Mouse (Mus musculus) hindbrain, embryonic 15.5 days (tissue): Measurements from ENCODE around the gene Nwd1. TPM values are rescaled to one million over a fixed set of nuclear protein-coding genes. Genes with fewer than 3 reads are reported as not detected.

Experiments used
- ATAC-seq: fragments of 200-750 bp; cut with Nextera tagmentation; 2 replicates; pipeline ENCODE4 v1.8.0; 2017; ENCODE audit warnings: low read depth, moderate number of reproducible peaks, moderate TSS enrichment; ENCODE audit not compliant: low FRiP score
- H3K27ac ChIP-seq: fragments of 300-500 bp; sonication (generic); replicated peaks from 2 replicates; pipeline ENCODE4 v1.5.1; 2015; ENCODE audit warnings: mild to moderate bottlenecking, inconsistent platforms
- H3K27me3 ChIP-seq: fragments of 300-500 bp; sonication (generic); 2 replicates; pipeline ENCODE4 v1.6.1; 2015; ENCODE audit warnings: control low read depth, inconsistent platforms
- H3K36me3 ChIP-seq: fragments of 300-500 bp; sonication (generic); 2 replicates; pipeline ENCODE4 v1.6.1; 2015; ENCODE audit warnings: control low read depth, inconsistent platforms
- H3K4me1 ChIP-seq: fragments of 300-500 bp; sonication (generic); replicated peaks from 2 replicates; pipeline ENCODE4 v1.6.1; 2015; ENCODE audit warnings: control low read depth, inconsistent platforms
- H3K4me2 ChIP-seq: fragments of 300-500 bp; sonication (generic); 2 replicates; pipeline ENCODE4 v1.6.1; 2015; ENCODE audit warnings: moderate library complexity, mild to moderate bottlenecking, inconsistent platforms
- H3K4me3 ChIP-seq: fragments of 300-500 bp; sonication (generic); 2 replicates; pipeline ENCODE4 v1.5.1; 2015; ENCODE audit warnings: mild to moderate bottlenecking, inconsistent platforms
- H3K9ac ChIP-seq: fragments of 300-500 bp; sonication (generic); 2 replicates; pipeline ENCODE4 v1.6.1; 2015; ENCODE audit warnings: inconsistent platforms
- H3K9me3 ChIP-seq: fragments of 300-500 bp; sonication (generic); 2 replicates; pipeline ENCODE4 v1.6.1; 2016; ENCODE audit warnings: control low read depth, inconsistent platforms
- WGBS: fragments of 180-500 bp; shearing (Covaris S2); methylation state at CpG from one replicate; pipeline ENCODE4 v1.1.7; 2015; 5-methylcytosine and 5-hydroxymethylcytosine counted together
- polyA plus RNA-seq: library from polyadenylated mRNA; unstranded; fragments of >200 nt; fragmentation: Nextera tagmentation; extraction: Ambion mirVana; gene quantifications from 2 replicates; pipeline ENCODE4 v1.2.1, GENCODE M21; 2015

Gene Nwd1
- polyA plus RNA-seq, 1 experiment from 2014 or later: 2.3 TPM

DNA sequence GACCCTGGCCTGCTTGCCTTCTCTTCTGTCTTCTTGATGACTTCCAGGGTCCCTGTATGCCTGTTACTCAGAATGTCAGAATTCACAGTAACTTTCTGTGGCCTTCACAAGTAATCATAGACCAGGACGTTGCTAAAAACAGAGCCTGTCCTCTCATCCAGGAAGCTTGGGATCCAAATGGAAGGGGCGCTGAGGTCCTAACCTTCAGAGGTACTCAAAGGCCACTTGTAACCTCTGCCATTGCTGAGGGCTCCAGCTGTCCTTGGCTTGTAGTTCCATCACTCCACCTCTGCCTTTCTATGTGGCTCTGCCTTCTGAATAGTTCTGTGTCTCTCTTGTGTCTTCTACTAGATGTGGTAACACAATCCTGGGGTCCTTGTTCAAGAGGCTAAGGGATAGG is 107.3 kb downstream of the Nwd1 start:
- H3K9me3 ChIP-seq: no peaks in the 10 kb centered on the region
- no peak overlapping the region for H3K9ac ChIP-seq
- WGBS: 96% methylated on average over 2 of the region's 2 CpGs
- H3K4me3 ChIP-seq: no peak overlapping the region
- no peak overlapping the region for H3K4me2 ChIP-seq
- peaks cover 87% of the 10 kb centered on the region for H3K36me3 ChIP-seq
- no peaks in the 10 kb centered on the region for H3K27me3 ChIP-seq
- no peaks in the 10 kb centered on the region for H3K4me1 ChIP-seq
- ATAC-seq: no peak
- H3K27ac ChIP-seq: no peak overlapping the region

DNA sequence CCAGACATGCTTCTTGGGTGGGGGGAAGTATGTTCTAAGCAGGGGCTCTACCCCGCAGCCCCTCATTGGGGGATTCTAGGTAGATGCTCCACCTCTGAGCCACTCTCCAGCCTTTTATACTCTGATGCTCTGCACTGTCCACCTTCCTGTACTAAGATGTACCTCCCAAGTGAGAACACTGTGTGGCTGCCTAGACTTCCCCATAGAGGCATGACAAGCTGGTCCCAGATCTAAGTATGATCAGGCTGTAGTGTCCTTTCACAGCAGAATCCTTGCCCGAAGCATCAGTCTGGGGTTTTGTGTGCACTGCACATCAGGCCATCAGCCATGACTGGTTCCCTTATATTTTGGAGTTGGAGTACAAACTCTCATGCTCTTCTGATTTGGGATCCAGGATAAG is 109.5 kb downstream of the Nwd1 start:
- Histone ChIP-seq H3K27ac (no peak overlapping the region), H3K9ac (no peak overlapping the region), H3K4me3 (no peak overlapping the region), H3K4me2 (no peak overlapping the region), H3K9me3 (no peaks in the 10 kb centered on the region), H3K36me3 (peaks cover 68% of the 10 kb centered on the region), H3K4me1 (no peaks in the 10 kb centered on the region), H3K27me3 (no peaks in the 10 kb centered on the region)
- no peak for ATAC-seq
- WGBS: 97% methylated on average over 2 of the region's 2 CpGs

DNA sequence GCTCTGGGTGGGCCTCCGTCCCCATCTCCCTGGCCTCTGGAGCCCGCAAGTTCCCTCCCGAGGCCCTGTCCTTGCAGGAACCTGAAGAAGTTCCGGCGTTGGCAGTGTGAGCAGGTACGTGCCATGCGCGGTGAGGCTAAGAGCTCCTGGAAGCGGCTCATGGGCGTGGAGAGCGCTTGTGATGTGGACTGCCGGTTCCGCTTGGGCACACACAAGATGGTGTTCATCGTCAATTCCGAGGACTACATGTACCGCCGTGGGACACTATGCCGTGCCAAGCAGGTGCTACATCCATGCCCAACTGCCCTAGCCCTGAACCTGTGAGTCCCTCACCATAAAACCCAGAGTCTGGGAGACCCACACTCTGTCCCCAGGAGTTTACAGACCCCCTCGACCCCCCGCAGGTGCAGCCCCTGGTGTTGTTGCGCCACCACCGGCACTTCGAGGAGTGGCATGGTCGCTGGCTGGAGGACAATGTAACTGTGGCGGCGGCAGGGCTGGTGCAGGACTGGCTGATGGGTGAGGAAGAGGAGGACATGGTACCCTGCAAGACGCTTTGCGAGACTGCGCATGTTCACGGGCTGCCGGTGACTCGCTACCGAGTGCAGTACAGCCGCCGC is 110.4 kb downstream of the Nwd1 start:
- Histone ChIP-seq H3K4me2 (no peak overlapping the region), H3K9me3 (no peaks in the 10 kb centered on the region), H3K9ac (no peak overlapping the region), H3K4me1 (no peaks in the 10 kb centered on the region), H3K27me3 (no peaks in the 10 kb centered on the region), H3K4me3 (no peak overlapping the region), H3K36me3 (peaks cover 60% of the 10 kb centered on the region), H3K27ac (no peak overlapping the region)
- WGBS: 96% methylated on average over 35 of the region's 35 CpGs
- no peak for ATAC-seq

DNA sequence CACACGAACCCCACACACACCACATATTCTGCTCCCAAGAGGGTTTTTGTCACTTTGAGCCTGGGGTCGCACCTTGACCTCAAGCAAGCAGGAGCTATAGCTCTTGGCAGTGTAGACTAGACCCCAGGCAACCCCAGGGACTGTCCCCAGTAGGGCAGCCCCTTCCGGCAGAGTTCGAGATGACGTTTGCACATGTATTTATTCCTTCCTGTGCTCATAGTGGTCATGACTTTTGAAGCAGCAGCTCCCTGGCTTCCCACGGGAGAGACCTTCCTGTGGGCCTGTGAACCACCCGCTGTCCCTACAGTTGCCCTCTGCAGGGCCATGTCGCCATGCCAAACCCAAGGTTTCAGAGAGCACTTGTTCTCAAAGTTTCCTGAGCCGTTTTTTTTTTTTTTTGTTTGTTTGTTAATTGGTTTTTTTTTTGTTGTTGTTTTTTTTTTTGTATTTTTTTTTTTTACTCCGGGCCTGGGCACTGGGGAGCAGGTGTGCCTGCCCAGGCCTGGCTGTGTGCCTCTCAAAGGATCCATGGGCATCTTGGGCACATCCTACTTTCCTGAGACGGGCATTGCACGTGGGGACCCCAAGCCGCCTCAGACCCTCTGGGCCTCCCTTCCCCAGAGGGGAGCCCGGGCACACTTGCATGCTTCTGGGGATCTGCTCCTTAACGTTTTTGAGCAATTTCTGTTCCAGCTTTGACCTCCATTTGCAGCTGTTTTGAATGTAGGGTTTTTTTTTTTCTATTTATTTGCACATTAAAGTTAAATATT is 111.1 kb downstream of the Nwd1 start:
- no peak overlapping the region for H3K27ac ChIP-seq
- no peaks in the 10 kb centered on the region for H3K4me1 ChIP-seq
- H3K4me3 ChIP-seq: no peak overlapping the region
- H3K4me2 ChIP-seq: no peak overlapping the region
- no peak overlapping the region for H3K9ac ChIP-seq
- H3K9me3 ChIP-seq: no peaks in the 10 kb centered on the region
- no peaks in the 10 kb centered on the region for H3K27me3 ChIP-seq
- peaks cover 54% of the 10 kb centered on the region for H3K36me3 ChIP-seq
- 92% methylated on average over 15 of the region's 15 CpGs for WGBS
- ATAC-seq: no peak

DNA sequence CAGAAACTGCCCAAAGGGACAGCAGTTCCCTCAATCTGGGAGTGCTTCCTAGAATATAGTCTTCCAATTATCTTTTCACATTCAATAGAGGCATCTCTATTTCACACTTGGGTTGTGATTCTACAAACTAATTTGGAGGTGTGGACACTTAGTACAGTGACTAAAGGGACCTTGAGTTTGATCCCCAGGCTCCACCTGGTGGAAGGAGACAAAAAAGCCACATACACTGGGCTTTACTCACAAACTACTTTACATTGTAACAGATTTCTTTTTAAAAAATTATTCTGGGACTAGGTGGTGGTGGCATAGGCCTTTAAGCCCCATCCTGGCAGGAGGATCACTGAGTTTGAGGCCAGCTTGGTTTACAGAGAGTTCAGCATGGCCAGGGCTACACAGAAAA is 111.8 kb downstream of the Nwd1 start:
- no peaks in the 10 kb centered on the region for H3K27me3 ChIP-seq
- no peak for ATAC-seq
- H3K27ac ChIP-seq: no peak overlapping the region
- H3K4me3 ChIP-seq: no peak overlapping the region
- no peaks in the 10 kb centered on the region for H3K9me3 ChIP-seq
- no peak overlapping the region for H3K9ac ChIP-seq
- H3K36me3 ChIP-seq: peaks cover 47% of the 10 kb centered on the region
- H3K4me2 ChIP-seq: no peak overlapping the region
- H3K4me1 ChIP-seq: no peaks in the 10 kb centered on the region

DNA sequence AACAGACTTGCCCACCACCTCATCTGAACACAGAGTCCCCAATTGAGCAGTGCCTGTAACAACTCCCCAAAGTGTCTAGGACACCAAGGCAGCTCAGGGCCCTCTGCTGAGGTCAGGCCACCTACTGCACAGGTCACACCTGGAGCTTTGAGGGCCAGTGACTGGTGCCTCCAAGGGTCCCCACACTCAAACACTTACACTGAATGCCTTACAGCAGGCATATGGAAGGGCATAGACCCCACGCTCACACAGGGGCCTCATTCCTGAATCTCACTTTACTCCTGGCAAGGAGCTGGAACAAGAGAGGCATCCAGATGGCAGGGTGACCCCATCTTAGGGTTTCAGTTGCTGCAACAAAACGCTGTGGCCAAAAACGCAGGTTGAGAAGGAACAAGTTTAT is 113.7 kb downstream of the Nwd1 start:
- no peak overlapping the region for H3K9ac ChIP-seq
- H3K4me3 ChIP-seq: no peak overlapping the region
- H3K9me3 ChIP-seq: no peaks in the 10 kb centered on the region
- ATAC-seq: no peak
- no peak overlapping the region for H3K4me2 ChIP-seq
- WGBS: 89% methylated on average over 3 of the region's 3 CpGs
- H3K36me3 ChIP-seq: peaks cover 35% of the 10 kb centered on the region
- no peaks in the 10 kb centered on the region for H3K4me1 ChIP-seq
- H3K27ac ChIP-seq: no peak overlapping the region
- no peaks in the 10 kb centered on the region for H3K27me3 ChIP-seq

DNA sequence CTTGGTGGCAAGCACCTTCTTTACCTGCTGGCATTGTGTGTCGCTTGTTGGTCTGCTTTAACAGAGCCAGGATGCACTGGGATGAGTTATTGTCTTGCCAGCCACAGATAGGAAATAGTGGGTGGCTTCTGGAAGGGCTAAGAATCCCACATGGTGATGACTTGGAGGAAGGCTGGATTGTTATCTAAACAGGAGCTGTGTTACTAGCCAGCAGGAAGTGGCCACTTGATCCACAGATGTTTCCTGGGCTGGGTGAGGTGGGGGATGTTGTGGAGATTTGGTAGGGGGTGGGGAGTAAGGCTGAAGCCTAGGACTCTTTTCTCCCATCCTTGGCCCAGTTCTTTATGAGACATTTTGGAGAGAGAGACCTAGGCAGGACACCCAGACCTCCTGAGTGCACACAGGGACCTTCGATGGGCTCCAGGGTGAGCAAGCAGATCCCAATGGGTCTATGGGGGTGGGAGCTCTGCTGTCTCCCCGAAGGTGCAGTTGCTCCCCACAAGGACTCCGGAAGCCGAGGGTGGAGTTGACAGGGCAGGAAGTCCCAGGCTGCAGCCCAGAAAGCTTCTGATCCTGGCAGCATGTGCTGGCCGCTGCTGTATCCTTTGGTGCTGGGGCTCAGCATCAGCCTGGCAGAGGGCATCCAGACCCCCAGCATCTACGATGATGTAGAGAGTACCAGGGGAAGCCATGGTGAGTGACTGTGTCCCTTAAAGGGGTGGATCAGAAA is 115.0 kb downstream of the Nwd1 start, which contains the start of gene F2rl3:
Gene F2rl3 (plus strand): TSS at position 559 of the 730 bp plus-strand sequence.
- Histone ChIP-seq H3K27me3 (no peaks in the 10 kb centered on the region), H3K4me2 (no peak within 1 kb of the TSS), H3K36me3 (peaks cover 25% of the 10 kb centered on the region), H3K9me3 (no peaks in the 10 kb centered on the region), H3K9ac (no peak within 1 kb of the TSS), H3K27ac (no peak within 1 kb of the TSS), H3K4me3 (no peak within 1 kb of the TSS), H3K4me1 (no peaks in the 10 kb centered on the region)
- 84% methylated on average over 7 of the region's 7 CpGs for WGBS
- ATAC-seq: no peak

DNA sequence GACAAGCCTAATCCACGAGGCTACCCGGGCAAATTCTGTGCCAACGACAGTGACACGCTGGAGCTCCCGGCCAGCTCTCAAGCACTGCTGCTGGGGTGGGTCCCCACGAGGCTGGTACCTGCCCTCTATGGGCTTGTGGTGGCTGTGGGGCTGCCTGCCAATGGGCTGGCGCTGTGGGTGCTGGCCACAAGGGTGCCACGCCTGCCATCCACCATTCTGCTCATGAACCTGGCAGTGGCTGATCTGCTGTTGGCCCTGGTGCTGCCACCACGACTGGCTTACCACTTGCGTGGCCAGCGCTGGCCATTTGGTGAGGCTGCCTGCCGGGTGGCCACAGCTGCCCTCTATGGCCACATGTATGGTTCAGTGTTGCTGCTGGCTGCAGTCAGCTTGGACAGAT is 115.8 kb downstream of the Nwd1 start:
- Histone ChIP-seq H3K4me1 (no peaks in the 10 kb centered on the region), H3K9me3 (no peaks in the 10 kb centered on the region), H3K9ac (no peak overlapping the region), H3K27ac (no peak overlapping the region), H3K27me3 (no peaks in the 10 kb centered on the region), H3K4me2 (no peak overlapping the region), H3K36me3 (peaks cover 17% of the 10 kb centered on the region), H3K4me3 (no peak overlapping the region)
- ATAC-seq: no peak
- 93% methylated on average over 12 of the region's 12 CpGs for WGBS

DNA sequence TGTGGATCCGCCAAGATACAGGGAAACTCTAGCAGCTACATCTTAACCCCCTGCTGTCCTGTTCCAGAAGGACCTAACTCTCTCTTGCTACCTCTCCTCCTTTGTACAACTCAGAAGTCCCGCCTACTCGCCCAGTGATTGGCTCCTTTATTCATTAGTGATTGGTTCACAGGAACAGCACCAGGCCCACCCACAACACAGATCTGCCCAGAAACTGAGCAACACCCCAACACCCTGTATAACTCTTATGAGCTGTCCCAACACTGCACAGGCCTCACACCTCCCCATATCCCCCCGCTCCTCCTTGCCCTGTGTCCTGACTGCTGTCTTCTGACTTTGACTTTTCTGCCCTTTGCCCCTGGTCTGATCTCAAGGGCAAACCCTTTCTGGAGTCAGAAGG is 119.2 kb downstream of the Nwd1 start:
- no peaks in the 10 kb centered on the region for H3K36me3 ChIP-seq
- no peak overlapping the region for H3K27ac ChIP-seq
- no peak overlapping the region for H3K9ac ChIP-seq
- no peaks in the 10 kb centered on the region for H3K27me3 ChIP-seq
- no peaks in the 10 kb centered on the region for H3K9me3 ChIP-seq
- ATAC-seq: no peak
- no peaks in the 10 kb centered on the region for H3K4me1 ChIP-seq
- no peak overlapping the region for H3K4me3 ChIP-seq
- no peak overlapping the region for H3K4me2 ChIP-seq
- 82% methylated on average over 4 of the region's 4 CpGs for WGBS

DNA sequence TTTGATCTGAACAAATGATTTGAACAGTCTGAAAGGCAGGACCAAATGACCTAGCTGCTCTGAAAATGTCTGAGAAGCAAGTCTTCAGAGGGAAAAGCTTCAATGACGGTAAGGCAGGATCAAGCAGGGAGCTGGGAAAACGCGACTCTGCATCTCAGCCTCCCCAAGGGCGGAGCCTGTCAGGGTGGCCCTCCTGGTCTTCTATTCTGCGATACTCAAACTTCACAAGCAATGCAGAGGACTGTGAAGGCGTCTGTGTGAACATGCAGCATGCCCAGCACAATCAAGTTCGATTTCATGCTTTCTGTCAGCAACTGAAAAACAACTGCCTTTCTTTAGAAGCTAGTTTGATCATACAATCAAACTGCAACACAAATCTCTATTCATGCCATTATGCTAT is 120.3 kb downstream of the Nwd1 start:
- 28% methylated on average over 7 of the region's 7 CpGs for WGBS
- Histone ChIP-seq H3K4me1 (no peaks in the 10 kb centered on the region), H3K4me2 (no peak overlapping the region), H3K27me3 (no peaks in the 10 kb centered on the region), H3K4me3 (no peak overlapping the region), H3K36me3 (no peaks in the 10 kb centered on the region), H3K9ac (no peak overlapping the region), H3K9me3 (no peaks in the 10 kb centered on the region), H3K27ac (no peak overlapping the region)
- no peak for ATAC-seq
